Mouse (Mus musculus) subcutaneous adipose tissue, adult 2 months (tissue): Measurements from ENCODE around the gene Plin4. TPM values are rescaled to one million over a fixed set of nuclear protein-coding genes. Genes with fewer than 3 reads are reported as not detected.

ENCODE experiments used
- polyA plus RNA-seq: library from polyadenylated mRNA; depleted of rRNA; stranded (reverse); fragments of >200 nt; gene quantifications from 2 replicates; pipeline ENCODE4 v1.2.3, GENCODE M21; 2012; ENCODE audit warnings: low replicate concordance; rRNA removed

Gene Plin4
- 452 and 1,682 TPM in 2 replicates for polyA plus RNA-seq

DNA sequence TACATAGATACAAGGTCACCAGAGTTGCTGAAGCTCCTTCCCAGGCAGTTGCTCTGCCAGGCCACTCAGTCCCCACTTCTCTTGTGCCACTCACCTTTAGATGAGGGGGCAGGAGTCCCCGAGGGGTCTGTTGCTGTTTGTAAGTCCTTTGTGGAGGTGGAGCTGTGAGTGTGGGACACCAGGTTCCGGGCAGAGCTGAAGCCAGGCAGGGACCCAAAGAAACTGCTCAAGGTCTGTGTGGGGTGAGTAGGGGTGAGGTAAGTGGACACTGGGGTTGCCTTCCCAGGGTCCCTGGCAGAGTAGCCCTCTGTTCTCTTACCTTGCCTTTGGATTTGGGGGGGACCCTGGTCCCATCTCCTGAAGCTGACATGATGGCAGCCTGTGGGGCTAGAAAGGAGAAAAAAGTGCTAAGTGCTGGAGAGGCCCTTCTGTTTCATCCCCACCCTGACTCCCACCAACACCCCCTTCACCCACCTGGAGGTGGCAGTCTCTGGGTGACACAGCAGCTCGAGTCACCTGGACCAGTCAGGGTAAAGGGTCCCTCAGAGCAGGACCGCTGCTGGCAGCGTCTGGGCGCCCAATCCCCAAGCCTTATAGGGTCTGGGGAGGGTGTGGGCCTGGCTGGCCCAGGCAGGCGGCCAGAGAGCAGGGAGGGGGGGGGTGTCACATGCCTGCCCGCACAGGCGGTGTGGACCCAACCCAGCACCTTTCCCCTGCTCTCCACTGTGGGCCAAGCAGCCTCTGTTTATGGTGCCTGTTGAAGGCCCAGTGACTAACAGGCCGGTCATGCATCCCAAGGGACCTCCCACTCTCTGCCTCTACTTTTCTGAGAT lies at the start of gene Plin4:
Gene Plin4, minus strand, starts transcription at position 585 of the 833 bp plus-strand sequence.

DNA sequence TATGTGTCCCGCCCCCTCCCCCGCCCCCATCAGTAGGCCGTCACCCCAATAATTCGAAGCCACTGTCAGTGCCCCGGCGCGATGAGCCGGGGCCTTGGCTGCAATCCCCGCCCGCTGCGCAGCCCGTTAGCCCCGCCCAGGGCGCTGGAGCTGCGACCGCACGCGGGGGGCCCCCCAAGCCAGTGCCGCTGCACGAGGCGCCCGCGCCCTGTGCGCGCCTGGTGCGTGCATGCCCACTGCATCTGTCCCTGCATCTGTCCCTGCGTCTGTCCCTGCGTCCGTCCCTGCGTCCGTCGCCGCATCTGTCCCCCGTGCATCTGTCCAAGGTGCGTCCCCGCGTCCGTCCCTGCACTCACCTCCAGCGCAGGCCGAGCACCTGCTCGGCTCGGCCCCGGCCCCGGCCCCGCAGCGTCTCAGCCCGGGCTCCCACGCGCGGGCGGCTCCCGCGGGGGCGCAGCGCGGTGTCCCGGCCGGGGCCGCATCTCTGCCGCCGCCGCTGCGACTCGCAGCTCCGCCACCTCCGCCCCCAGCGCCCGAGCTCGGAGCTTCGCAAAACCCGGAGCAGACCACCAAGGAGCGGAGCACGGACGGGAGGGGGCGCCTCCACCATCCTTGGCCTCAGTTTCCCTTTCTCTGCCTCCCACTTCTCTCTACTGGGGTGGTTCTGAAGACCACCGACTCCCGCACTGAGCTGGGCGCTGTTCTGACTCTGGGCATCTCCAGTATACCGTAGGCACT lies 30.4 kb upstream of the Plin4 start, which contains the start of gene Sema6b:
Gene Sema6b, minus strand, starts transcription at position 486 of the 738 bp plus-strand sequence.

DNA sequence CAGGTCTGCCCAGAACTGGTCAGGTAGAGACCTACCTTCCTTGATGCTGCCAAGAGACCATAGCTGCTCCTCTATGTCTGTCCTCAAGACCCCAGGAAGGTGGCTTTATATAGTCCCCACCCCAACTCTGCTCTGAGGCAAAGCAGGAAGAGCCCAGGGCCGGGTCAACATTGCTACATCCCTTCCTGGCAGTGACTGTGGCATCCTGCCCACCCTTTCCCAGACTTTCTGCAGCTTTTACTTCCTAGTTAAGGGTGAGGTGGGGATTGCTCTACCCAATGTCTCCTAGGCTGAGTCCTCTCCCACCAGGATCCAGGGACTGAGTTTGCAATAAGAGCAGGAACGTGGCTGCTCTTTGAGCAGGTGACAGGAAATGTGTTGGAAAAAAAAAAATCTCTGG lies 12.2 kb upstream of the Plin4 start, which contains the start of gene Lrg1:
Gene Lrg1, minus strand, starts transcription at position 176 of the 400 bp plus-strand sequence.

DNA sequence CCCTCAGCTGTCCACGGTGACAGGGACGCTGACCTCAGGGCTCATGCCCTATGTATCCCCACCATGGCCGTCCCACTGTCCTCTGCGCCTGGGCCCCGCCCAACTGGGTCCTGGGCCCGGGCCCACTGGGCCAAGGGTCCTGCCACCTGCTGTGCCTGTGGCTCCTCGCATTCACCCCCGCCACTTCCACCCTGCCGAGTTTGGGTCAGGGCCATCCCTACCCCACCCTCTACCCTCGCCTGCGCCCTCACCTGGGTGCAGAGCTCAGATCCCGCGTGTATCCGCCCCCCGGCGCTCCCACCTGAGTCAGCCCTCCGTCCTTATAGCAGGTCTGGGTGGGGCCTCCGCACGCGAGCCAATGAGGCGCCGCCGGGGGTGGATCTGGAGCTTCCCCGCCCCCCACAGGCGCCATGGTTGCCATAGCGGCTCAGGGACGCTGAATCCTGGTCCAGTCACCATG lies 7.7 kb upstream of the Plin4 start, which contains the start of gene Plin5:
Gene Plin5, minus strand, starts transcription at position 346 of the 460 bp plus-strand sequence.

DNA sequence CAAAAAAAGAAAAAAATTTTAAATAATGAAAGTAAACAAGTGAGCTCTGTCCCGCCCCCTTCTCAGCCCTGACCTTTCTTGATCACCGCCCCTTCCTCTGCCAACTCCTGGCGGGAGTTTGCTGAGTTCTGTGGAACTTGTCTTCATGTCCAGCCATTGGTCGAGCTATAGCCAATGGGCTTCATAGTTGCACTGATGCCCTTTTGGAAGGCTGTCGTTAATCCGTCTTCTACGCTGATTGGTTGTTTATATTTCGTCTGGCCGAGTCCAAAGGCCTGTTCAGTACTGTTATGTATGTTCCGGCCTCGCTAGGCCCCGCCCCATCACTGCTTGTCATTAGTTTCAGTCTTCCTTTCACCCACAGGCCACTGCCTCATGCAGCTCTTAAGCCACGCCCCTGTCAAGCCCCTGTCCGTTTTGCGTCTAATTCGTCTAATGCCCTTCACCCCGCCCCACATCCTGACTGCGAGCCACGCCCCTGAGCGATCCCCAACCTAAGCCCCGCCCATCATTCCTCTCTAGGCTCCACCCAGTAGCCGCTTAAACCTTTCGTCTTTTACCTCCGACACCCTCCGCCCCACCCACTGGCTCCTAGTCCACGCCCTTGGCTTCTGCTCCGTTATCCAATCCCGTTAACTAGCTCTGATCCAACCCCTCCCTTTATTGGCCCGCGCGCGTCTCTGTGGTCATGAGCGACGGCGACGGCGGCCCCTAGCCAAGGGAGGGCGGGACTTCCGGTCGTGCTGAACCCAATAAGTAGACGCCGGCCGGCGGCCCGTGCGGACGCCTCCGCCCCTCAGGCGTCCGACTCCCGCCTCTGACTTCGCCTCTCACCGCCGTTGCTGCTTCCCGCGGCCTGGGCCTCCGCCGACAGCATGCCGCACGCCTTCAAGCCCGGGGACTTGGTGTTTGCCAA lies 30.5 kb downstream of the Plin4 start, which contains the start of gene Hdgfl2:
Gene Hdgfl2, plus strand, starts transcription at position 755 of the 916 bp plus-strand sequence.

DNA sequence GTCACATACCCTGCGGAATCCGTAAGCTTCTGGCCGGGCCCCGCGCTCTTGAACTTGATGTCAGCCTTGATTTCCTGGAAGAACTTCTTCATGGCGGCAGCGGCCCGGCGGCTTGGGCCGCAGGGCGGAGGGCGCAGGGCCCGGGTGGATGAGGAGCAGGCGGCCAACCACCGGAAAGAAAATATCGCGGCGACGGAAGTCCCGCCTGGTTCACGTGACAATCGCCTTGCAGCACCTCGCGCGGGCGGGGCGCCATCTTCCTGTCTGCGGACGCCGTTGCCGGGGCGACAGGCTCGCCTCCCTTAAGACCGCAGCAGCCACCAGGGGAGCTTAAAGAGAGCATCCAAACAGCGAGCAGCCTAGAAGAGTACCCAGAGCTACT lies 34.8 kb downstream of the Plin4 start, which contains the start of gene Ubxn6:
Gene Ubxn6, minus strand, starts transcription at position 202 of the 382 bp plus-strand sequence.

Other genes with a start within 250 kb of the Plin4 start
- 0.52 and 0.87 TPM in 2 replicates for gene Zfp119a, start 230.9 kb downstream of the Plin4 start, polyA plus RNA-seq
- gene Zfp959, start 217.7 kb downstream of the Plin4 start, polyA plus RNA-seq = 1.1 and 1.4 TPM in 2 replicates
- 0.67 and 0.75 TPM in 2 replicates for gene Zfp119b, start 160.3 kb downstream of the Plin4 start, polyA plus RNA-seq
- gene Ebi3, start 157.2 kb downstream of the Plin4 start, polyA plus RNA-seq = 6.0 and 9.2 TPM in 2 replicates
- 6.9 and 10.4 TPM in 2 replicates for gene Yju2, start 150.7 kb downstream of the Plin4 start, polyA plus RNA-seq
- gene Shd, start 139.3 kb downstream of the Plin4 start, polyA plus RNA-seq = 0.56 and 13.0 TPM in 2 replicates
- 1.0 and 7.0 TPM in 2 replicates for gene Fsd1, start 123.3 kb downstream of the Plin4 start, polyA plus RNA-seq
- 25.3 and 34.1 TPM in 2 replicates for gene Stap2, start 104.2 kb downstream of the Plin4 start, polyA plus RNA-seq
- 106 and 131 TPM in 2 replicates for gene Mpnd, start 104.1 kb downstream of the Plin4 start, polyA plus RNA-seq
- gene Sh3gl1, start 73.2 kb downstream of the Plin4 start, polyA plus RNA-seq = 75.0 and 104 TPM in 2 replicates
- 2.0 and 5.8 TPM in 2 replicates for gene Chaf1a, start 69.4 kb downstream of the Plin4 start, polyA plus RNA-seq
- gene Ubxn6, start 34.8 kb downstream of the Plin4 start, polyA plus RNA-seq = 92.5 and 99.3 TPM in 2 replicates
- 20.9 and 56.5 TPM in 2 replicates for gene Hdgfl2, start 30.2 kb downstream of the Plin4 start, polyA plus RNA-seq
- 12.6 and 29.9 TPM in 2 replicates for gene Plin5, start 7.8 kb upstream of the Plin4 start, polyA plus RNA-seq
- gene Lrg1, start 12.2 kb upstream of the Plin4 start, polyA plus RNA-seq = 111 and 539 TPM in 2 replicates
- gene Sema6b, start 30.5 kb upstream of the Plin4 start, polyA plus RNA-seq = 14.4 and 24.4 TPM in 2 replicates
- gene Tnfaip8l1, start 52.7 kb upstream of the Plin4 start, polyA plus RNA-seq = 8.3 and 9.0 TPM in 2 replicates
- 64.9 and 80.9 TPM in 2 replicates for gene Mydgf, start 74.1 kb upstream of the Plin4 start, polyA plus RNA-seq
- 42.0 and 57.6 TPM in 2 replicates for gene Dpp9, start 109.1 kb upstream of the Plin4 start, polyA plus RNA-seq
- 24.1 and 30.7 TPM in 2 replicates for gene Fem1a, start 147.0 kb upstream of the Plin4 start, polyA plus RNA-seq
- gene Ticam1, start 167.0 kb upstream of the Plin4 start, polyA plus RNA-seq = 16.9 and 26.3 TPM in 2 replicates
- gene Plin3, start 183.1 kb upstream of the Plin4 start, polyA plus RNA-seq = 44.9 and 45.4 TPM in 2 replicates
- not detected in 2 replicates for gene Arrdc5, start 190.5 kb upstream of the Plin4 start, polyA plus RNA-seq
- gene Uhrf1, start 193.5 kb upstream of the Plin4 start, polyA plus RNA-seq = 2.5 and 24.0 TPM in 2 replicates
- gene Kdm4b, start 216.3 kb upstream of the Plin4 start, polyA plus RNA-seq = 32.1 and 45.8 TPM in 2 replicates